Mouse (Mus musculus) embryo, embryonic 11 days (tissue): Measurements from ENCODE around the gene Vasn.

Experiments
- DNase-seq: peaks from one replicate; pipeline ENCODE4 v3.0.0-alpha.2; 2015

The Vasn gene

DNA sequence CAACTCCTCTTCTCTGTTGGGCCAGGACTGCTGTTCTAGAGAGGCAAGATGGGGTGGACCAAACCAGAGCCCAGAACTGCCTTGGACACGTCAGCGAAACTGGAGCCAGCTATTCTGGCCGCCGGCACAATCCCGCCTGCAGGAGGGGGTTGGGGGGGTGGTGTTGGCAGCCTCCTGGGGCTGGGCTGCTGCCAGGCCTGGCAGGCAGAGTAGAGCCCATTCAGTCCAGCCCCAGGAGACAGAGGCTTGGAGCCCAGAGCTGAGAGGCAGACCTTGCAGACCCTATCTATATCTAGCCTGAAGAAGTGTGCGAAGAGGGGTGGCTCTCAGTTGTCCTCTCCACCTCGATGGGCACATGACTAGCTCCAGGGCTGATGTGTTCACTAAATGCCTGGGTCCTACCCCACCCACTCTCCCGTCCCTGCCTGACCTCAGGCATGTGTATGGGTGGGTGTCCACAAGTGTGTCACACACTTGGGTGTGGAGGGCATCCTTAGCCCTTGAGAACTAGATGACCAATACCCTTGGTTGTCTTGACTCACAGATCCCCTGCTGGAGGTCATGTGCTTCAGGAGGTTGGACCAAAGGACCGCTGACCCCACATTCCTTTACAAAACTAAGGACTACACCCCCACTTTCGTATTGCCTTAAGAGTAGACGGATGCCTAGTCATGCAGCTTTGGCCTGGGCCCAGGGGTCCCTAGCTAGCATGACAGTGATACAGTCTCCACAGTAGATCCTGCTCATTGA, 4.1 kb downstream of the Vasn start:
- no peak for DNase-seq

DNA sequence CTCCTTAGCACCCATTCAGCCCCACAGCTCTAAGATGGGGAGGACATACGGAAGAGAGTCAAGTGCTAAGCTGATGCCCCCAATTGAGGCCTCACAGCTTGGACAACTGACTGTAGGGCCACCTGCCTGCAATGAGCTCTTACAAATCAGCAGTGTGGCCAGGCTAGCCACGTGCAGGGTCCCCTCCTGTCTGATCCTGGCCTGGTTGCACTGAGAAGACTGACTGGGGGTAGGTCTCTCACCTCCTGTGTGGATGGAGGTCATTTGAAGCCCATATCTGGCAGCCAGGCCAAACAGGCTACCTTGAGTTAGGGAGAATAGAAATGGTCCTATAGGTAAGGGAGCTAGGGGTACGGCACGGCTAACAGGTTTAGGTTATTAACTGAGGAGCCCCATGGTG, 6.1 kb downstream of the Vasn start:
- no peak for DNase-seq

DNA sequence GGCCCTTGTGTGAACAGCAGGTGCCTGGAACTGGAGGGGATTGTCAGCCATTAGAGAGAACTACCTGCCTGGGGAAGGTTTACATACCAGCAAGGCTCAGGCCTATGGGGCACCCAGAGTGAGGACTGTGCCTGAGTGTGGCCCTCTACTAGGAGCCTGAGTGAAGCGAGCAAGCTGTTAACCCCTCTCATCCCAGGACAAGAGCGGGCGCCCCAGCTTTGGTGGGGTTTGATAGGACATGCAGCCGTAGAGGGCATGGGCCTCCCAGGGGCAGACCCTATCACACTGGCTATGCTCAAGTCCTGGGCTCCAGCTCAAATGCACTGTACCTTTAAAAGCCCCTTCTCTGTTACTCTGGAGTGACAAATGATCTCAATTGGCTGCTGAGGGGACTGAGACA, 7.1 kb downstream of the Vasn start:
- no peak for DNase-seq

DNA sequence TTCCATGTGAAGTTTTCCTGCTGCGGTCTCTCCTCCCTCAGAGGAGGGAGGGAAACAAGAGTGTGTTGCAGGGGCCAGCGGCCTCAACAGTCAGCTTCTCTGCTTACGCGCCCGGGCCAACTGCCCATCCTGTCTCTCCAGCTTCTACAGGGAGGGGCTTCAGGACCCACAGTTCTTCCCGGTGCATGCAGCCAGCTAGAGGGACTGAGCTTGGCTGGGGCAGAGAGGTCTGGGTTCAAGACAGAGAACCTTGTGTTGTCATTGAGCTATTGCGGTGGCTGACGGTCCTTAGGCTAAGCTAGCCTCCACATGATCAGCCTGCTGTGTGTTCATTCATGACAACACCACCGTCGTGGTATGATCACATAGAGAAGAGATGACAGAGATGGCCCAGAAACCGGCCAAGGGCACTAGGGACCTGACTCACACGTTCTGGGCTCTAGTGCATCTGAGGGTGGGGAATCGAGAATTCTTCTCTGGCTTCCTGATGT, 8.0 kb downstream of the Vasn start:
- DNase-seq: no peak

DNA sequence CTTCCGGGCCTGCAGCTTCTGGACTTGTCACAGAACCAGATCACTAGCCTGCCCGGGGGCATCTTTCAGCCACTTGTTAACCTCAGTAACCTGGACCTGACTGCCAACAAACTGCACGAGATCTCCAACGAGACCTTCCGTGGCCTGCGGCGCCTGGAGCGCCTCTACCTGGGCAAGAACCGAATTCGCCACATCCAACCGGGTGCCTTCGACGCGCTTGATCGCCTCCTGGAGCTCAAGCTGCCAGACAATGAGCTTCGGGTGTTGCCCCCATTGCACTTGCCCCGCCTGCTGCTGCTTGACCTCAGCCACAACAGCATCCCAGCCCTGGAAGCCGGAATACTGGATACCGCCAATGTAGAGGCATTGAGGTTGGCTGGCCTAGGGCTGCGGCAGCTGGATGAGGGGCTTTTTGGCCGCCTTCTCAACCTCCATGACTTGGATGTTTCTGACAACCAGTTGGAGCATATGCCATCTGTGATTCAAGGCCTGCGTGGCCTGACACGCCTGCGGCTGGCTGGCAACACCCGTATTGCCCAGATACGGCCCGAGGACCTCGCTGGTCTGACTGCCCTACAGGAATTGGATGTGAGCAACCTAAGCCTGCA, 8.8 kb downstream of the Vasn start:
- no peak for DNase-seq

DNA sequence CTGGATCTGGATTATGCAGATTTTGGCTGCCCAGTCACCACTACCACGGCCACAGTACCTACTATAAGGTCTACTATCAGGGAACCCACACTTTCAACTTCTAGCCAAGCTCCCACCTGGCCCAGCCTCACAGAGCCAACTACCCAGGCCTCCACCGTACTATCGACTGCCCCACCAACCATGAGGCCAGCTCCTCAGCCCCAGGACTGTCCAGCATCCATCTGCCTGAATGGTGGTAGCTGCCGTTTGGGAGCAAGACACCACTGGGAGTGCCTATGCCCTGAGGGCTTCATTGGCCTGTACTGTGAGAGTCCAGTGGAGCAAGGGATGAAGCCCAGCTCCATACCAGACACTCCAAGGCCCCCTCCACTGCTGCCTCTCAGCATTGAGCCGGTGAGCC, 9.5 kb downstream of the Vasn start:
- DNase-seq: no peak

DNA sequence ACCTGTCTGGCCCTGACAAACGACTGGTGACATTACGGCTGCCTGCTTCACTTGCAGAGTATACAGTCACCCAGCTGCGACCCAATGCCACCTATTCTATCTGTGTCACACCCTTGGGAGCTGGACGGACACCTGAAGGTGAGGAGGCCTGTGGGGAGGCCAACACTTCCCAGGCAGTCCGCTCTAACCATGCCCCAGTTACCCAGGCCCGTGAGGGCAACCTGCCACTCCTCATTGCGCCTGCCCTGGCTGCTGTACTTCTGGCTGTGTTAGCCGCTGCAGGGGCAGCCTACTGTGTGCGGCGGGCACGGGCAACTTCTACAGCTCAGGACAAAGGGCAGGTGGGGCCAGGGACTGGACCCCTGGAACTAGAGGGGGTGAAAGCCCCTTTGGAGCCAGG, 10.0 kb downstream of the Vasn start:
- DNase-seq: no peak

DNA sequence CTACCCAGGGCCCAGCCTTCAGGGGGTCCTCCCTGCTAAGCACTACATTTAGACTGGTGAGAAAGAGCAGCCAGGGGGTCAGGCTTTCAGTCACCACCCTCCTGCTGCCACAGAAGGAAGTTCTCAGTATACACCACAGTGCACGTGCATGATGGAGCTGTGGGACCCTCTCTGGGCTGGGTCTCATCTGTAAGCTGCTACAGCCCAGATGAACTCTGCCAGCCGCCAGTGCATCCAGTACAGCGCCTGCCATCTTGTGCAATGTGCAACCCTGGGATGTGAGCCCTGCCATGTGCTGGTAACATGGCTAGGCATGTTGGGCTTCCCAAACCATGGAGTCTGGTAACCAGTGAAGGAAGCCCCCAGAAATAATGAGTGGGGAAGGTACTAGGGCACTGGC, 10.4 kb downstream of the Vasn start:
- DNase-seq: no peak

DNA sequence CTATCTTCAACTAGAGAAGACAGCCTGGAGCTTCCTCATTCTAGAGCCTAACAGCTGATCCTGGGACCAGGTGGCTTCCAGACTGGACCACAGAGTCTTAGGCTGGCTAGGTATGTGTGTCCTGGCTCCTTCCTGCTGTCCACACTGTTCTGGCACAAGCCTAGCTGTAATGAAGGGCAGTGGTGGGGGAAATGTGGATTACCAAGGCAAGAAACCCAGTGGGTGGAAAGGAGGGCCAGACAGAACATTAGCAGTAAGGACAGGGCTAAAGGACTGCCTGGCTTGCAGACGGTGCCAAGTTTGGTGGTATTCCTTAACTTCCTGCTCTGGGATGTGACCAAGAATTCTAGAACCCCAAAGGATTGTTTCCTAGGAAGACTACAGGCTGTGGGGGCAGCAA, 11.3 kb downstream of the Vasn start:
- DNase-seq: no peak

DNA sequence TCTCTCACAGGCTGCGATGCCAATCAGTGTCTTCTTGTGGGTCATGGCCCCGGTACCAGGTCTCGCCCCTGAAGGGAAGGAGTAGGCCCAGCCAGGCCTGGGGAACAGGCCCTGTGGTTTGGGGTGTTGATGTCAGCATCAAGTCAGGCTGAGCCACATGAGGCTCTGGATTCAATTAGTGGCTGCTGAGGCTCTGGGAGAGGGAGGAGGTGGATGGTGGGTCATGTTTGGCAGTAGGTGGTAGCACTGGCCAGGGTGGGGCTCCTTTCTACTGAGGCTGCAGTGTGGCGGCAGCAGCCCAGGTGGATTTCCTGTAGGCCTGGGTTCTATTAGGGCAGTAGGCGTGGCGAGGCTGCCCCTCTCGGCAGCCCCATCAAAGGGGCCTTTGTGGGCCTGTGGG, 11.9 kb downstream of the Vasn start:
- peak; percentile 81 for DNase-seq

DNA sequence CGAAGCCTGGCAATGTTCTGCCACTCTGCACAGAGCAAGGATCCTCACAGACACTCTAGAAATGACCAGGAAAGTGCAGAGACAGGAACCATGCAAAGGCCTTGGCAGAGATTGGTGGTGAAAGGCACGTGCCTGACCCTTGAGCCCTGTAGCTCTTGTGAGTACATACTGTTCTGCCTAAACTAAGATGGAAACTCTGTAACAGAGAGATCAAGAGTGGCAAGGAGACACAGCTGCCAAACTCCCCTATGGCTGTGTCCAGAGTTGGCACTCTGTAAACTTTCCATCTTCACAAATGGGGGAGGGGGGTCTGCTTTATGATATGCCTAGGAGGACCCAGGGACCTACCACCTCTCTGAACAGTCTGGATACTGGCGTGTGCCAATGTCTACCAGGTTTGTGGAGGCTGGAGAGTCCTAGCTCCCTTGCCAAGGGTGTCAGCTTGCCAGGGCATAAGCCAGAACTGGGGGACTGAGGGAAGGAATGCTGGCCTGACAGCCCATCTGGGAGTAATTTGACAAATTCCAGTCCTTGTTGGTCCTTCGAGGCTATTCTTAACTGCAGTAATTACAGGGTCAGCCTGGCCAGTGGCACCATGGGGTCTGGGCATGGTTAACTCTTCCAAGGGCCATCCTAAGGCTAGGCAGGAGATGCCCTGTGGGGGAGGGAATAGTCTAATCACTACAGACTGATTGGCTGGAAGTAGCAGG, 13.1 kb downstream of the Vasn start:
- no peak for DNase-seq

DNA sequence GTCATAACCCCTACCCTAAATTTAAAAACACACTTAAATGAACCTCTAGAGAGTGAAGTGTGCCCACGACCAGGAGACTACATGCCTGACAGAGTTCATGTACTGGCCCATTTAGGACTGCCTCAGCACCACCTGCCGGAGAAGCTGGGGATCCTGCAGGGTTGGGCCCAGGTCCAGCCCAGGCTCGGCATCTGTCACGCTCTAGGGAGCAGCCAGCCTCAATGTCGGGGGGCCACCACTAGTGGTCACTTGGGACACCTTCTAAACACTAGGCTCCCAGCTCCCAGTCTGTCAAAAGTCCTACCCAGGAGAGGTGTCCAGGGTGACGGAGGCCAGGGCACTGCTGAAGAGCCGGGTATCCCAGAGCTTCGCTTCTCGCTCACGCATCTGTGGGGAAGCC, 15.0 kb downstream of the Vasn start:
- no peak for DNase-seq

DNA sequence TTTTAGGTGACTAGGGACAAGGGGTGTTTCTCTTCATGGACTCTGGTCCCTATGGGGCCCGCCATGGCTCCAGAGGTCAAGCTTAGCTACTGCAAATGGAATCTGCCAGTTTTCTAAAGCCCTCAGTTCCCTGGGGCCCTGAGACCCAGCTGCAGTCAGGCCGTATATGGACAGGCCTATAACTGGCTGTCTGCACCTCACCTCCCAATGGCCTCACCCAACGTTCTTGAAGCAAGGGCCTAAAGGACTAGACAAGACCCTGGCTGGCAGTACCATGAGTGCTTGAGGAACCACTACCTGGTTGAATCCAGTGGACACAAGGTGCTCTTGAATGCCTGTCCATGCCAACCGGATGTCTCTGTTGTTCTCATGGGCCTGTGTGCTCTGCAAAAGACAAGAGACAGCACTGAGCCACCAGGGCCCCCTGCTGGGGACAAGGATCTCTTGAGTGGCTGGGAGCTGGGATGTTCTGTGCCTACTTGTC, 15.6 kb downstream of the Vasn start:
- DNase-seq: no peak

DNA sequence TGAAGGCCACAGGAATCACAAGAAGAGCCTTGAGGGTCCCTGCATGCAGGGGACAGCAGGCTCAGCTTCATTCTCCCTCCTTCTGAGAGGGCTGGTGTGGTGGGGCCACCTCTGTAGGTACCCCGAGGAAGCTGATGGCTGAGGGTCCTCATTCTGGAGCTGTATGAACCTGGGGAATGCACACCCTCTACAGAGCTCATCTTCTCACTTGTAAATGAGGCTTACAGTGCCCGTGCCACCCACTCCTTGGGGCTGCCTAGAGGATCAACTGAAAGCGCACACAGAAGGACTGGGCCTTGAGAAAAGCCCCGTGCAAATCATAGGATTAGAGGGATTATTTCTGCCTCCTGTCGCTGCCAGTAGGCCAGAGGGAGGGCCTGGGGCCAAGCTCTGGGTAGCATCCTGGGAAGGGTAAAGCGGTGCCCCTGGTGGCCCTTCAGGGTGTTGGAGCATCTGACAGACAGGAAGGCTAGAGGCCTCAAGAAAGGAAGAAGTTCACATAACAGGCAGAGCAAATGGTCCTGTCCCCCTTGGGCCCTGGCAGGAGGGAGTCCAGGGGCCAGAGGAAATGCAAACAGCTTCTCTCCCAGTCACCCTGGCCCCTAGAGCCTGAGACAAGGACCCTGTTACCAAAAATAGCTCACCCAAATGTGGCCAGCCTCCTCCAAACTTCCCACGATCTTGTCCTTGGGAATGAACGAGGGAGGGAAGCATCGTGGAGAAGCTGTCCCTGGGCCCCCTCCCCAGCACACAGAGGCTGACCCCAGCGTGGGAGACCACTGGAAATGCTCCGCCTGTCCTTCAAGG, 16.2 kb downstream of the Vasn start:
- no peak for DNase-seq

DNA sequence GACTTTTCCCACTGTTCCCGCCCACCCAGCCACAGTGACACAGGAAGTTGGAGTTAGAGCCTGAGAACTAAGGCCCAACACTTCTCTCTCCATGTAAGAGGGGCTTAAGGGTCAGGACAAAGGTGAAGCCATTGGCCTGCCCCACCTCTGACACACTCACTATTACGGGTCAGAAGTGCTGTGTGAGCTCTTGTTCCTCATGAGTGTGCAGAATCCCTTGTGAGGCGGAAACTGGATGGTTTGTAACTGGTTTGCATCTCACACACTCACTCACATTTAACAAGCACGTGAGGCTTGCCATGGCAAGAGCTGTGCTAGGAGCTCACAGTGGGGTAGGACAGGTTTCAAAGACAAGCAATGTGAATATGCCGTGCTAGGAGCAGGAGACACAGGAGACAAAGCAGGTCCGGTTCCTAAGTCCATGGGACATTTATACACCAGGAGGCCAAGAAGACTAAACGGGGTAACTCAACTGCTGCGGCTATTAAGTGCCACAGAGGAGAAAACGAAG, 16.9 kb downstream of the Vasn start:
- no peak for DNase-seq

DNA sequence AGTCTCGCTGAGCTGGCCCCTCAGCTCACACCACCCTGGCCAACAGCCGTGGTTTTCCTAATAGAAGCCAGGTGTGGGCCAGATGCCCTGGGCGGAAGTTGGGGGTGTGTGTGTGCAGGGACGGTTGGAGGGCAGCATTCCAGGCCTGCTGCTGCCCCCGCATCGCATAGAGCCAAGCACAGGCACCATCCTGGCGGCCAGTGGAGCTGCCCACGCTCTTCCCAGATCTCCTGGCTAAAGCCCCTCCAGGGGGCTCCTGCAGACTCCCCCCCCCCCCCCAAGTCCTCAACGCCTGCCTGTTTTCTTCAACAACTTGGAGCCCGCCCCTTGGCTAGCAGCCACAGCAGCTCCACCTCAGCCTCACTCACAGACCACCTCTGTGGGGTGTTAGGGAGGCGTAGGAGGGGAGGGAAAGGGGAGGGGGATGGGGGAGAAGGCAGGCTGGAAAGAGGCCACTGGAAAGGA, 19.1 kb downstream of the Vasn start:
- peak; percentile 88 for DNase-seq

DNA sequence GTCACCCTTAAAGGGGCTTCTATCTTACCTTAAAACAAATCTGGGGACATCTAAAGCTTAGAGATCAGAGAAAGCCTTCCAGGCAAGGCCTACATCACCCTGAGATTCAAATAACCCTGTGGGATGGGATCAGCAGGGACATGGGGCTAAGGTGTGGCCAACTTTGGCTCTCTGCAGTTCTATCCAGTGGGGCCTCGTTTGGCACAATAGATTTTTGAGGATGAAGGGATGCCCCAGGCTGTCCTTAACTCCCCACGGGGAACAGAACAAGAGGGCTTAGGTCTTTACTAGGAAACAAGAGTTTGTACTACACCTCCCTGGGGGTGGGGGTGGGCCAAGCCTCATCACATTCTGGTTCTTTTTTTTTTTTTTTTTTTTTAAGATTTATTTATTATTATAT, 19.6 kb downstream of the Vasn start:
- DNase-seq: no peak

DNA sequence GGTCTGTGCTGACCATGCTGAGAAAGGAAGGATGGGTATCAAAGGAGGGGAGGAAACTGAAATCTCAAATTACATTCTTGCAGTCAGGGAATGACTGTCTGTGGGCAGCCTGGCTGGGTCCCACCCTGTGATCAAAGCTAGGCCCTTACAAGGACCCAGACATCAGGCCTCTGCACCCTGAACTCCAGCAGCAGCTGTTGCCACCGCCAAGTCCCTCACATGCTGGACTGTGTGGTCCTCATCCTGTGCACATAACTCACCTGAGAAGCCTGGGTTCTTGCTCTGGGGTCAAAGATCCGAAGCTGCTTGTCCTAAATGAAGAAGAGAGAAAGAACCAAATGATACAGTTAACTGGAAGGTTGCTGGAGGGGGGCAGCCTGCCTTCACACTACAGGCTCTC, 21.9 kb downstream of the Vasn start:
- no peak for DNase-seq

DNA sequence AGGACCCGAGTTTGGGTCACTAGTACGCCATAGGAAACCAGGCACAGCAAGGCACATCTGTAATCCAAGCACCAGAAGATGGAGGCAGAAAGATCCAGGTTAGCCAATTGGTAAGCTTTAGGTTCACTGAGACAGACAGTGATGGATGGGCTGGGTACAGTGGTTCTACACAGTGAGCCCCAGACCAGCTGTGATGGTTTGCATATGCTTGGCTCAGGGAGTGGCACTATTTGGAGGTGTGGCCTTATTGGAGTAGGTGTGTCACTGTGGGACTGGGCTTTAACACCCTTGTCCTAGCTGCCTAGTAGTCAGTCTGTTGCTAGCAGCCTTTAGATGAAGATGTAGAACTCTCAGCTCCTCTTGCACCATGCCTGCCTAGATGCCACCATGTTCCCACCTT, 24.1 kb downstream of the Vasn start:
- DNase-seq: no peak

DNA sequence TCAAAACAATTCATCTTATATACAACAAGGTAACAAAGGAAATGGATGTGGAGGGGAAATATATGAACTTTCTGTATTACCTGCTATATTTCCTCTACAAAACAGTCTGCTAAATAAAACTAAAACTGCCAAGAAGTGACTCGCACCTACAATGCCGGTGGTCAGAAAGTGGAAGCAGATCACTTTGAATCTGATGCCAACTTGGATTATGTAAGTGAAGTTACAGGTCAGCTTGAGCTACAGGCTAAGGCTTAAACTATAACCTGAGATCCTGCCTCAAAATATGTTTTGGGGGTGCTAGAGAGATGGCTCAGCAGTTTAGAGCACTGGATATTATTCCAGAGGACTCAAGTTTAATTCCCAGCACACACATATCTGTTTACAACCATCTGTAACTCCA, 26.0 kb downstream of the Vasn start:
- no peak for DNase-seq

DNA sequence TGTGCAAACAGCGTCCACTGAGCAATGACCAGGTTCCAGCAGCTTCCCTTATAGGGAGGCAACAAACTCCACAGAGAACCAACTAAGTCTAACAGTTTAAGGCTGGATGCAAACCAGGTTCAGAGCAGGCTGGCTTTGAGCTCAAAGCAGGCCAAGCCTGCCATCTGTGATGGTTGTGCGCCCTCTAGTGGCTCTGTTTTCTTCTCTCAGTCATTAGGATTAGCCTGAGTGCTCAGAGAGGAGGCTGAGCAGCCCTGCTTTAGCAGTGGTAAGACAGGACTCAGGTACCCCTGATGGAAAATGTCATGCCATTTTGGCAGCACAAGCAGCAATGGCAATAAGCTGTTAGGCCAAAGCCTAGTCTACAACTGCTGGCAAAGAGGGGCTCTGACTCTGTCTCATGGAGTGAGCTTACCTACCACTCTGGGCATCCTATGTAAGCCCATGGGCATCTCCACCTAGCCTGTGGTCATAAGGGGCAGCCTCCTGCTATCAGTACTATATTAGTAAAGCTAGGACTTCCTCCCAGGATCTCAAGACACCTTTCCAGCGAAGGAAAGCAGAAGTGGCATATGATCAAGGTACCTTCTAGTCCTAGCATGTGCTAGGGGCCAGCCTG, 27.6 kb downstream of the Vasn start:
- peak; percentile 94 for DNase-seq

DNA sequence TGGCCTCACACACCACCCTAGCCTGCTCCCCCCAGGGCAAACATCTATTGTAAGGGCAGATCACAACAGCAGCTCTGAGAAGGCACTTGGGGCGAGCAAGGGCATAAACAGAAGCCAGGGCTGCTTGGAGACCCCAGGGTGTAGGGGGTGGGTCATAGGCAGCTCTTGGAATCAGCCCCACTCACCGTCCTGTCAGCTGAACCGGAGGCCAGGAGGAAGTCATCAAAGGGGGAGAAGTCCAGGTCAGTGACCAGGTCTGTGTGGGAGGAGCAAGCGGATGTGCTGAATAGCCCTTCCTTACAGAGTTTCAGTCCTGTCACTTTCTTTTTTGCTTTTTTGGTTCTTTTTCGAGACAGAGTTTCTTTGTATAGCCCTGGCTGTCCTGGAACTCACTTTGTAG, 30.6 kb downstream of the Vasn start:
- DNase-seq: no peak
